Mouse (Mus musculus) stomach, postnatal 0 days (tissue): ENCODE data around the gene Dsp. TPM values are rescaled to one million over a fixed set of nuclear protein-coding genes. Genes with fewer than 3 reads are reported as not detected.
A peak's percentile ranks its signal among the peaks of the same experiment; 100 is the strongest.

Experiments used
- ATAC-seq: fragments of 200-750 bp; cut with Nextera tagmentation; 2 replicates; pipeline ENCODE4 v1.8.0; 2017; ENCODE audit not compliant: low FRiP score, low TSS enrichment
- DNase-seq: peaks from one replicate; pipeline ENCODE4 v3.0.0-alpha.2; 2016; ENCODE audit warnings: low spot score
- H3K27ac ChIP-seq: fragments of 300-500 bp; sonication (generic); replicated peaks from 2 replicates; pipeline ENCODE4 v1.5.1; 2014; ENCODE audit warnings: mild to moderate bottlenecking, control low read depth
- H3K27me3 ChIP-seq: fragments of 300-500 bp; sonication (generic); 2 replicates; pipeline ENCODE4 v1.6.1; 2014; ENCODE audit warnings: low read length; ENCODE audit not compliant: control insufficient read depth, insufficient read depth
- H3K36me3 ChIP-seq: fragments of 300-500 bp; sonication (generic); 2 replicates; pipeline ENCODE4 v1.6.1; 2014; ENCODE audit warnings: low read length, mixed read lengths; ENCODE audit not compliant: control insufficient read depth, insufficient read depth
- H3K4me1 ChIP-seq: fragments of 300-500 bp; sonication (generic); replicated peaks from 2 replicates; pipeline ENCODE4 v1.6.1; 2014; ENCODE audit warnings: antibody characterized with exemption; ENCODE audit not compliant: control insufficient read depth, insufficient read depth
- H3K4me2 ChIP-seq: fragments of 300-500 bp; sonication (generic); replicated peaks from 2 replicates; pipeline ENCODE4 v1.6.1; 2014; ENCODE audit warnings: low read depth, mild to moderate bottlenecking, control low read depth, moderate library complexity
- H3K4me3 ChIP-seq: fragments of 300-500 bp; sonication (generic); 2 replicates; pipeline ENCODE4 v1.5.1; 2014; ENCODE audit warnings: low read depth, low read length, control low read depth
- H3K9ac ChIP-seq: fragments of 300-500 bp; sonication (generic); 2 replicates; pipeline ENCODE4 v1.6.1; 2014; ENCODE audit warnings: mild to moderate bottlenecking, low read length, control low read depth, mixed read lengths
- H3K9me3 ChIP-seq: fragments of 300-500 bp; sonication (generic); 2 replicates; pipeline ENCODE4 v1.6.1; 2016; ENCODE audit warnings: low read length; ENCODE audit not compliant: control insufficient read depth
- CTCF ChIP-seq: IDR thresholded peaks from 2 replicates; pipeline ENCODE4 v1.5.1; 2016; ENCODE audit warnings: antibody characterized with exemption, low read depth, mild to moderate bottlenecking, moderate library complexity
- EP300 ChIP-seq: optimal IDR thresholded peaks from 2 replicates; pipeline ENCODE3; 2016; ENCODE audit warnings: antibody characterized with exemption
- WGBS: fragments of 180-500 bp; shearing (Covaris S2); extraction: QIAGEN DNeasy Blood & Tissue Kit; methylation state at CpG from one replicate; pipeline ENCODE4 v1.1.7; 2014; 5-methylcytosine and 5-hydroxymethylcytosine counted together
- polyA plus RNA-seq: library from polyadenylated mRNA; unstranded; fragments of >200 nt; fragmentation: Nextera tagmentation; extraction: Ambion mirVana; gene quantifications from 2 replicates; pipeline ENCODE4 v1.2.1, GENCODE M21; 2015

Dsp gene
- polyA plus RNA-seq, 1 experiment from 2014 or later = 36.5 TPM

GRCm38 (mm10) chr13:38193406-38193805 is 42.3 kb downstream of the Dsp start:
- peaks cover 9% of the 10 kb centered on the region; the same call in 1 of the 2 replicates for H3K9me3 ChIP-seq
- TF ChIP-seq EP300 (no peak), CTCF (no peak)

GRCm38 (mm10) chr13:38201413-38201812 is 50.3 kb downstream of the Dsp start:
- no peak for TF ChIP-seq CTCF
- no peak for TF ChIP-seq EP300
- WGBS = 53% methylated on average over 6 of the region's 6 CpGs
- DNase-seq (peak; percentile 61), ATAC-seq (peak; percentile 89)
- Histone ChIP-seq H3K27ac (no peak overlapping the region), H3K9me3 (peaks cover 9% of the 10 kb centered on the region; the same call in 1 of the 2 replicates), H3K4me2 (no peak overlapping the region), H3K4me3 (no peak overlapping the region), H3K4me1 (no peaks in the 10 kb centered on the region), H3K36me3 (peaks cover 11% of the 10 kb centered on the region), H3K27me3 (no peaks in the 10 kb centered on the region), H3K9ac (no peak overlapping the region)

More at GRCm38 (mm10) chr13:38193406-38193805, 42.3 kb downstream of the Dsp start:
- H3K4me1 ChIP-seq = no peaks in the 10 kb centered on the region
- no peaks in the 10 kb centered on the region for H3K27me3 ChIP-seq
- H3K4me3 ChIP-seq = no peak overlapping the region
- no peak overlapping the region for H3K9ac ChIP-seq
- peaks cover 30% of the 10 kb centered on the region for H3K36me3 ChIP-seq
- ATAC-seq (no peak), DNase-seq (no peak)
- H3K4me2 ChIP-seq = no peak overlapping the region
- 50% methylated on average over 10 of the region's 10 CpGs for WGBS
- no peak overlapping the region for H3K27ac ChIP-seq

GRCm38 (mm10) chr13:38204171-38204570 is 53.1 kb downstream of the Dsp start:
- Histone ChIP-seq H3K36me3 (no peaks in the 10 kb centered on the region), H3K27ac (no peak overlapping the region), H3K4me3 (peak overlapping the region; percentile 78), H3K4me2 (peak overlapping the region; percentile 75), H3K4me1 (no peaks in the 10 kb centered on the region), H3K9me3 (no peaks in the 10 kb centered on the region), H3K27me3 (no peaks in the 10 kb centered on the region), H3K9ac (no peak overlapping the region)
- TF ChIP-seq EP300 (no peak), CTCF (no peak)
- ATAC-seq = no peak
- WGBS = 57% methylated on average over 4 of the region's 4 CpGs
- no peak for DNase-seq

GRCm38 (mm10) chr13:38204702-38205482 is 53.8 kb downstream of the Dsp start, which contains the start of gene Snrnp48:
Gene Snrnp48 (plus strand): TSS chr13:38204938.
- Histone ChIP-seq H3K36me3 (no peaks in the 10 kb centered on the region), H3K4me3 (peak within 1 kb of the TSS; percentile 78), H3K4me1 (no peaks in the 10 kb centered on the region), H3K27me3 (no peaks in the 10 kb centered on the region), H3K4me2 (peak within 1 kb of the TSS; percentile 75), H3K9ac (peak within 1 kb of the TSS; percentile 88), H3K27ac (peak within 1 kb of the TSS; percentile 83), H3K9me3 (no peaks in the 10 kb centered on the region)
- TF ChIP-seq CTCF (peak; percentile 10; the same call in 1 of the 2 replicates), EP300 (no peak)
- WGBS = under 1% methylated on average over 58 of the region's 59 CpGs
- ATAC-seq (peak; percentile 93), DNase-seq (peak; percentile 94)

- WGBS = 78% methylated on average over 5 of the region's 5 CpGs
- no peak for ATAC-seq
- Histone ChIP-seq H3K36me3 (peaks cover 17% of the 10 kb centered on the region), H3K4me1 (no peaks in the 10 kb centered on the region), H3K4me3 (no peak overlapping the region), H3K27ac (no peak overlapping the region), H3K4me2 (no peak overlapping the region), H3K9me3 (no peaks in the 10 kb centered on the region), H3K27me3 (no peaks in the 10 kb centered on the region), H3K9ac (no peak overlapping the region)
- no peak for DNase-seq
- TF ChIP-seq CTCF (no peak), EP300 (no peak)
Observed at GRCm38 (mm10) chr13:38211122-38211521, 60.0 kb downstream of the Dsp start.

- ATAC-seq = no peak
- TF ChIP-seq EP300 (no peak), CTCF (no peak)
- no peaks in the 10 kb centered on the region for H3K27me3 ChIP-seq
- 92% methylated on average over 3 of the region's 3 CpGs for WGBS
- no peak overlapping the region for H3K9ac ChIP-seq
- no peak overlapping the region for H3K4me2 ChIP-seq
- DNase-seq = no peak
- H3K9me3 ChIP-seq = no peaks in the 10 kb centered on the region
- no peak overlapping the region for H3K4me3 ChIP-seq
- no peaks in the 10 kb centered on the region for H3K4me1 ChIP-seq
- peaks cover 12% of the 10 kb centered on the region for H3K36me3 ChIP-seq
- H3K27ac ChIP-seq = no peak overlapping the region
Observed at GRCm38 (mm10) chr13:38218686-38219085, 67.6 kb downstream of the Dsp start.
